Mouse (Mus musculus): ENCODE results near the gene Pih1d1.

GRCm38 (mm10) chr7:45129318-45129717 is 24.8 kb upstream of the Pih1d1 start:
- TF ChIP-seq RAD21 (IDR thresholded peaks at IDR 0.05; ENCODE audit: low read depth, low read length) = no peak
- TF ChIP-seq USF2 (conservative IDR thresholded peaks at IDR 0.05; ENCODE audit: low read depth, low read length) = no peak
- TF ChIP-seq CTCF (conservative IDR thresholded peaks at IDR 0.05 in 1 of 2, IDR thresholded peaks at IDR 0.05 in 1 of 2; ENCODE audit: low read depth in 2 of 2, low read length in 2 of 2) = no peak
- no peak for TF ChIP-seq HCFC1 (IDR thresholded peaks at IDR 0.05; ENCODE audit: low read depth, low read length)
- TF ChIP-seq POLR2A (IDR thresholded peaks at IDR 0.05; ENCODE audit: low read depth, low read length) = no peak
- no peak for TF ChIP-seq RCOR1 (conservative IDR thresholded peaks at IDR 0.05; ENCODE audit: low read depth, low read length)
- no peak for TF ChIP-seq ETS1 (conservative IDR thresholded peaks at IDR 0.05; ENCODE audit: low read depth, low read length)
- no peak for TF ChIP-seq EP300 (IDR thresholded peaks at IDR 0.05; ENCODE audit: low read length)
- no peak for TF ChIP-seq MEF2A (IDR thresholded peaks at IDR 0.05; ENCODE audit: borderline replicate concordance, low read depth, low read length)
- TF ChIP-seq ZNF384 (IDR thresholded peaks at IDR 0.05; ENCODE audit: low read depth, low read length) = no peak
- no peak for TF ChIP-seq ZKSCAN1 (IDR thresholded peaks at IDR 0.05; ENCODE audit: borderline replicate concordance, low read depth, low read length)
- no peak for TF ChIP-seq MAX (IDR thresholded peaks at IDR 0.05; ENCODE audit: low read length)
